Comparison of ENCODE assay signal across 8 mouse cellular contexts in the genomic region with DNA sequence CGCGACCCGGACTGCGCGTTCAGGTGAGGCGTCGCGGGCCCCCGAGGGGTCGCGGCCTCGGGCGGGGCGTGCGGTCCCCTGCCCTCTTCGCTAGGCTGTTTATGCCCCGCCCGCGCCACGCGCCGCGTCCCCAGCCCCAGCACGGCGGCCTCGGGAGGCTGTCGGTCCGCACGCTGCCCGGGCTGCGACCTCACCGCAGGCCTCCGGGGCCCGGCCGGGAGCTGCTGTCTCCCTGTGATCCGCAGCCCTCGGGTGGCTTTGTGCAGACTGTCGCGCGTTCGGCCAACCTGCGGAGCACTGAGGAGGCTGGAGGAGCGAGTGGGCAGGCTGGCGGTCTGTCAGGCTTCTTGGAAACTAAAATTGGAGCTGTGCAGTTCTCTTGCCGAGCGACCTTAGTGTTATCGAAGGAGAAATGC. TPM values are rescaled to one million over a fixed set of nuclear protein-coding genes. Genes with fewer than 3 reads are reported as not detected.
DNase-seq lines count a peak whose midpoint lies in the region; ATAC-seq lines count a peak whose summit lies in the region.

No protein-coding gene starts in this region.

- H3K27me3 ChIP-seq in erythroblast, embryonic 14.5 days (ENCODE audit: control insufficient read depth) = no peaks in the 10 kb centered on the region
- H3K27me3 ChIP-seq in heart, embryonic 16.5 days (ENCODE audit: control insufficient read depth, insufficient read depth, low read length) = no peaks in the 10 kb centered on the region

- WGBS in heart, embryonic 16.5 days = 0% methylated on average over 41 of the region's 47 CpGs

- peak; percentile 56 to 75 for DNase-seq in heart, adult 18-20 months
- DNase-seq in heart, adult 11 months = no peak
- DNase-seq in adrenal gland, postnatal 36 days = peak; percentile 68 to 76
- peak; percentile 43 to 53 for DNase-seq in left cerebral cortex, adult 18-20 months (ENCODE audit: low spot score in 2 of 2)
- peak; percentile 41 for DNase-seq in lung, postnatal 25 days (ENCODE audit: low spot score)
- peak; percentile 56 to 61 for DNase-seq in right cerebral cortex, postnatal 10 days (ENCODE audit: low spot score in 2 of 2)

- H3K9me3 ChIP-seq in erythroblast, embryonic 14.5 days (ENCODE audit: control insufficient read depth, low read length) = no peaks in the 10 kb centered on the region
- H3K9me3 ChIP-seq in heart, embryonic 16.5 days (replicated peaks; ENCODE audit: control insufficient read depth, low read length) = no peaks in the 10 kb centered on the region

- peak overlapping the region; percentile 92 for H3K27ac ChIP-seq in heart, embryonic 16.5 days (ENCODE audit: low read length)

- ATAC-seq in heart, embryonic 16.5 days (replicated peaks; ENCODE audit: extremely low read depth, insufficient read depth, low FRiP score) = peak; percentile 76

- peaks cover 24% of the 10 kb centered on the region for H3K4me1 ChIP-seq in erythroblast, embryonic 14.5 days (ENCODE audit: control insufficient read depth)
- peaks cover 14% of the 10 kb centered on the region for H3K4me1 ChIP-seq in heart, embryonic 16.5 days (ENCODE audit: control insufficient read depth, insufficient read depth, low read length)

- peak overlapping the region; percentile 98 for H3K9ac ChIP-seq in heart, embryonic 16.5 days (ENCODE audit: low read length)

- peak overlapping the region; percentile 69 for H3K4me2 ChIP-seq in heart, embryonic 16.5 days (ENCODE audit: low read depth, low read length)

- H3K36me3 ChIP-seq in erythroblast, embryonic 14.5 days (ENCODE audit: control insufficient read depth) = peaks cover 3% of the 10 kb centered on the region
- H3K36me3 ChIP-seq in heart, embryonic 16.5 days (ENCODE audit: control insufficient read depth, insufficient read depth) = no peaks in the 10 kb centered on the region

- H3K4me3 ChIP-seq in erythroblast, embryonic 14.5 days (replicated peaks) = peak overlapping the region; percentile 88
- peak overlapping the region; percentile 97 for H3K4me3 ChIP-seq in heart, embryonic 16.5 days (ENCODE audit: low read length)

RNA-seq across cellular contexts. Expression of a gene that starts 0.4 kb away (rescaled TPM):
- 10 to 100 TPM; 34.7 to 36.4 TPM for total RNA-seq in heart, adult 18-20 months (2021)
- total RNA-seq in adrenal gland, postnatal 36 days (2021) = 10 to 100 TPM; 25.5 to 31.3 TPM
- 0.01 and 0.03 TPM in 2 replicates for polyA plus RNA-seq in erythroblast, embryonic 14.5 days (2012)
- polyA plus RNA-seq in heart, embryonic 16.5 days (2015; fragmentation: Nextera tagmentation; extraction: Ambion mirVana) = 8.7 and 9.3 TPM in 2 replicates
- 10 to 100 TPM; 39.8 to 40.5 TPM for total RNA-seq in left cerebral cortex, adult 18-20 months (2021)
